Mouse (Mus musculus): Measurements from ENCODE around the gene Cmtm8.
A peak's percentile ranks its signal among the peaks of the same experiment; 100 is the strongest.

The Cmtm8 gene

GRCm38 (mm10) chr9:114752863-114753484 lies 91.0 kb downstream of the Cmtm8 start:
- peak; percentile 96 for DNase-seq

GRCm38 (mm10) chr9:114752311-114752710 lies 91.6 kb downstream of the Cmtm8 start:
- DNase-seq, result peak; percentile 27

- no peak for DNase-seq
Measured at GRCm38 (mm10) chr9:114751582-114751981, 92.4 kb downstream of the Cmtm8 start.

GRCm38 (mm10) chr9:114747466-114747865 lies 96.5 kb downstream of the Cmtm8 start:
- DNase-seq, result no peak

- DNase-seq, result no peak
Measured at GRCm38 (mm10) chr9:114747012-114747411, 96.9 kb downstream of the Cmtm8 start.

- DNase-seq, result no peak
Measured at GRCm38 (mm10) chr9:114745654-114746053, 98.3 kb downstream of the Cmtm8 start.

- no peak for DNase-seq
Measured at GRCm38 (mm10) chr9:114745163-114745562, 98.8 kb downstream of the Cmtm8 start.

GRCm38 (mm10) chr9:114742731-114743130 lies 101.2 kb downstream of the Cmtm8 start:
- peak; percentile 70 for DNase-seq

GRCm38 (mm10) chr9:114740336-114740735 lies 103.6 kb downstream of the Cmtm8 start:
- no peak for DNase-seq
